Mouse (Mus musculus) heart, embryonic 12.5 days (tissue): ENCODE measurements at regions not wholly inside any gene's neighbourhood (a gene's known extent, or its start where the extent isn't known, plus 50 kb on each side); places are given as distances from the start of the nearest gene placed in this dataset.

ENCODE experiments used
- ATAC-seq: fragments of 200-750 bp; cut with Nextera tagmentation; 2 replicates; pipeline ENCODE4 v1.8.0; 2017; ENCODE audit warnings: moderate TSS enrichment, moderate library complexity; ENCODE audit not compliant: insufficient number of reproducible peaks, low FRiP score
- H3K27ac ChIP-seq: fragments of 300-500 bp; sonication (generic); 2 replicates; pipeline ENCODE4 v1.5.1; 2016; ENCODE audit warnings: mild to moderate bottlenecking, moderate library complexity; ENCODE audit not compliant: poor library complexity, severe bottlenecking
- H3K27me3 ChIP-seq: fragments of 300-500 bp; sonication (generic); replicated peaks from 2 replicates; pipeline ENCODE4 v1.6.1; 2016; ENCODE audit warnings: mild to moderate bottlenecking, moderate library complexity
- H3K36me3 ChIP-seq: fragments of 300-500 bp; sonication (generic); 2 replicates; pipeline ENCODE4 v1.6.1; 2016; ENCODE audit warnings: mild to moderate bottlenecking, moderate library complexity
- H3K4me1 ChIP-seq: fragments of 300-500 bp; sonication (generic); replicated peaks from 2 replicates; pipeline ENCODE4 v1.6.1; 2016; ENCODE audit warnings: mild to moderate bottlenecking
- H3K4me2 ChIP-seq: fragments of 300-500 bp; sonication (generic); 2 replicates; pipeline ENCODE4 v1.6.1; 2016; ENCODE audit warnings: mild to moderate bottlenecking, moderate library complexity
- H3K4me3 ChIP-seq: fragments of 300-500 bp; sonication (generic); 2 replicates; pipeline ENCODE4 v1.5.1; 2016; ENCODE audit warnings: mild to moderate bottlenecking
- H3K9ac ChIP-seq: fragments of 300-500 bp; sonication (generic); 2 replicates; pipeline ENCODE4 v1.6.1; 2016; ENCODE audit warnings: mild to moderate bottlenecking, moderate library complexity
- H3K9me3 ChIP-seq: fragments of 300-500 bp; sonication (generic); replicated peaks from 2 replicates; pipeline ENCODE4 v1.6.1; 2016; ENCODE audit warnings: mild to moderate bottlenecking, moderate library complexity
- WGBS: fragments of 180-500 bp; shearing (Covaris S2); methylation state at CpG from one replicate; pipeline ENCODE4 v1.1.7; 2016; 5-methylcytosine and 5-hydroxymethylcytosine counted together

DNA sequence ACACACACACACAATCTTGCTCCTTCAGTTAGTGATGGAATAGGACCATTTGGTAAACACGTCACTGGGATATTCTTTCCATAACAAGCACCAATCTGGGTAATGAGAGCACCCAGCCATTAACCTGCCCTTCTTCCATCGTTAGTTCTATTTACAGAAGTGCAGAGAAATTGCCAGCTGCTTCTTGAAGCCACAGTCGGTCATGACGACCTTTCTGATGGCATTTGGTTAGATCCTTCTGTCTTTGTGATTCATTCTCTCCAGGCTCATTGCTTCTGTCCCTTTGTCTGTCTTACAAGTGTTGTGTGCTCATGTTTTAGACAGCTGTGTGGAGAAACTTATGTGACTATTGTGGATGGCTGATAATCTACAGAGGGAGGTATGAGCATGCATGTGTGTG is 197.9 kb upstream of the Nmur2 start:
- no peak overlapping the region for H3K9ac ChIP-seq
- no peak for ATAC-seq
- no peaks in the 10 kb centered on the region for H3K9me3 ChIP-seq
- H3K27me3 ChIP-seq, result no peaks in the 10 kb centered on the region
- H3K27ac ChIP-seq, result no peak overlapping the region
- 64% methylated on average over 4 of the region's 4 CpGs for WGBS
- H3K4me2 ChIP-seq, result no peak overlapping the region
- no peaks in the 10 kb centered on the region for H3K4me1 ChIP-seq
- no peak overlapping the region for H3K4me3 ChIP-seq
- H3K36me3 ChIP-seq, result no peaks in the 10 kb centered on the region

DNA sequence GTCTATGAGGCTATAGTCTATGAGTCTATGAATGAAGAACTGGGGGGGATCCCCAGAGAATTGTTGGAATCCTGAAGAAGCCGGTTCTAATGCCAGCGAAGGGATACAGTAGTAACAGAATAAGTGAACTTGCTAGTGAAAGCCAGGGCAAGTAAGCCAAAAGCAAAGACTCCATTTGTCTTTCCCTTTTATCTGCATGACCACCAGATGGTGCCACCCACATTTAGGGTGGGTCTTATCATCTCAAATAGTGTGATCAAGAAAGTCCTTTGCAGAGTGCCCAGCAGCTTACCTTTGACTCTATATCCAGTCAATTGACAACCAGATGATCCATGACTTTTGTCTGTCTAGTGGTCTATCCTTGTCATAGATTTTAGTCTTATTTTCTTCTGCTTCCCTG is 184.2 kb upstream of the Nmur2 start:
- ATAC-seq, result no peak
- 80% methylated on average over 2 of the region's 2 CpGs for WGBS
- no peaks in the 10 kb centered on the region for H3K9me3 ChIP-seq

DNA sequence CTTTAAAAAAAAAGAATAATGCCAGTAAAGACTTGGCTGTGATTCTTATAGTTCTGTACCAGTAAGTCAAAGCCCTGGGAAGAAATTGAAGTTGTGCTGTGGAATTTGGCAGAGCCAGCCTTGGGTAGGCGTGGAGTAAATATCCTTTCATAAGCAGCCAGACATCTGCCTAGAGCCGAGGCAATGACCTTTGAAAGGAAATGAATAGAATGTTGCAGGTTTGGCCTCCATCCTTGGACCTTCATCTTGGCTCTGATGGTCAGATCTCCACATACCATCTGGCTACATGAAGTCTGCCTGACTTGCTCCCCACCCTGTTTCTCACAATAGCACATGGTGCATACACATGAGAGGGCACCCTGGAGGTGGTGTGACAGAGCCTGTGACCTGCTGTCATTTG is 174.9 kb upstream of the Nmur2 start:
- 59% methylated on average over 2 of the region's 2 CpGs for WGBS
- no peak overlapping the region for H3K27ac ChIP-seq
- H3K36me3 ChIP-seq, result no peaks in the 10 kb centered on the region
- H3K9me3 ChIP-seq, result 0 out of 2 replicates have a peak, but pooled peaks cover 3% of the 10 kb centered on the region
- H3K4me3 ChIP-seq, result no peak overlapping the region
- no peak overlapping the region for H3K4me2 ChIP-seq
- no peak for ATAC-seq
- no peak overlapping the region for H3K9ac ChIP-seq
- no peaks in the 10 kb centered on the region for H3K27me3 ChIP-seq
- H3K4me1 ChIP-seq, result no peaks in the 10 kb centered on the region

More for the DNA sequence above, 184.2 kb upstream of the Nmur2 start:
- Histone ChIP-seq H3K9ac (no peak overlapping the region), H3K4me3 (no peak overlapping the region), H3K4me1 (no peaks in the 10 kb centered on the region), H3K27ac (no peak overlapping the region), H3K36me3 (no peaks in the 10 kb centered on the region), H3K4me2 (no peak overlapping the region), H3K27me3 (no peaks in the 10 kb centered on the region)

DNA sequence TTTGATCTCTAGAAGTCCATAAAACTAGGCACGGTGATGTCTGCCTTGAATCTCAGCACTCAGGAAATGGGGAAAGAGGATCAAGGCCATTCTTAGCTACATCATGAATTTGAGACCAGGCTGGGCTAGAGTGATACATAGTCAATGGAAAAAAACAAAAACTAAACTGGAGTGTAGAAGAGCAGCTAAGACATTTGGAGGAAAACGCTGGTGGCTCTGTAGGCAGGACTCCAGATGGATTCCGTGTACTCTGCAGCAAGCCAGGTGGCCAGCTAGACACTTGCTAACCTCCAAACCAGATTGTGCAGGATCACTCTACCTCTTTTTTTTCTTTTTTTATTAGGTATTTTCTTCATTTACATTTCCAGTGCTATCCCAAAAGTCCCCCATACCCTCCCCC is 161.0 kb upstream of the Nmur2 start:
- Histone ChIP-seq H3K4me2 (no peak overlapping the region), H3K4me3 (no peak overlapping the region), H3K9ac (no peak overlapping the region), H3K36me3 (no peaks in the 10 kb centered on the region), H3K27me3 (no peaks in the 10 kb centered on the region), H3K4me1 (no peaks in the 10 kb centered on the region), H3K9me3 (no peaks in the 10 kb centered on the region), H3K27ac (no peak overlapping the region)
- WGBS, result 79% methylated on average over 3 of the region's 3 CpGs
- ATAC-seq, result no peak

DNA sequence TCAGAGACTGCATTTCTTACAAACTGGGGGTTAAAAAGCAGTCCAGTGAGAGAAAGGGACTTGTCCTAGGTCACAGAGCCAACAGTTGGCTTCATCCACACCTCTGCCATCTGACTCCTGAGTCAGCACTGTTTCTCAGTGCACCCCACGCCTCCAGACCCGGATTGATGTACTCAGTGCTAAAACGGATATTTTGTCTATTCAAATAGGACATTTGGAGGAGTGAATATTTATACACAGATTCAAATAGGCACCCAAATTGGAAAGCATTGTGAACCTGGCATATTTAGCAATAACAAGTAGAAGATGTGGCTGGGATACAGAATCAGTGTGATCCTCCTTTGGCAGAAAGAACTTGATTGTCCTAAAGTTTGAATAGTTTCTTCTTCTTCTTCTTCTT is 154.5 kb upstream of the Nmur2 start:
- H3K27me3 ChIP-seq, result no peaks in the 10 kb centered on the region
- no peak overlapping the region for H3K27ac ChIP-seq
- WGBS, result 68% methylated on average over 3 of the region's 3 CpGs
- H3K9ac ChIP-seq, result no peak overlapping the region
- H3K4me3 ChIP-seq, result no peak overlapping the region
- no peak overlapping the region for H3K4me2 ChIP-seq
- no peaks in the 10 kb centered on the region for H3K4me1 ChIP-seq
- no peaks in the 10 kb centered on the region for H3K9me3 ChIP-seq
- no peaks in the 10 kb centered on the region for H3K36me3 ChIP-seq
- no peak for ATAC-seq

DNA sequence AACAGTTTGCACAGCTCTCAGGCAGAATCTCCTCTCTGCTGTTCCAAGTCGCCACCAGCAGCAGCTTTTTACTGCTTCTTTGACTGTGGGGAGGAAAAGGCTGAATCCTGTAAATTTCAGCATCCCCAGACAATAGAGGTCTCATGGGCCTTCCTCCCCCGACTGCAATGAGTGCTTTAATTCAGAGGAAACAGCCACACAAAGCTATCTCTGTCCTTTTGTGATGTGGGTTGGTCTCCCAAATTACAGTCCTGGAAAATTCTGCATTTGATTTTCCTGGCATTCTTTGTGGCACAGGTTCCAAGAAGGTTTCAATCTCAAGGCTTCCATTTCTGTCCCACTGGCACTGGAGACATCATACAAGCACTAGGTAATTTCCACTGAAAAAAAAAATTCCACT is 152.6 kb upstream of the Nmur2 start:
- Histone ChIP-seq H3K27ac (no peak overlapping the region), H3K4me2 (no peak overlapping the region), H3K27me3 (no peaks in the 10 kb centered on the region), H3K4me1 (no peaks in the 10 kb centered on the region), H3K4me3 (no peak overlapping the region), H3K9me3 (no peaks in the 10 kb centered on the region), H3K36me3 (no peaks in the 10 kb centered on the region), H3K9ac (no peak overlapping the region)
- WGBS, result 60% methylated on average over 2 of the region's 2 CpGs
- ATAC-seq, result no peak

DNA sequence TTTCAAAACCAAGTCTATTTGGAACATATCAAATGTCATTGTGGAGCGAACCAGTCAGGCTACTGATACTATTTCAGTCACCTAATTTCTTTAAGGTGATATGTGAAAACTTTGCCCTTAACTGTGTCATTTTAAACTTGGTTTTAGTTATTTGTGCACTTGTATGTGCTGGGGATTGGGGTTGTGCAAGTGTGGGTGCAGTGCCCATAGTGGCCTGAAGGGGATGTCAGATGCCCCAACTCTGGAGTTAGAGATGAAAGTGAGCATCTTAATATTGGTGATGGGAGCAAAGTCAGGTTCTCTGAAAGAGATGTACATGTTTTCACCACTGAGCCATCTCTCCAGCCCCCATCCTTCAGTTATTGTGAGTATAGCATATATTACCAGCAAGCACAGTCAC is 133.1 kb upstream of the Nmur2 start:
- H3K4me1 ChIP-seq, result no peaks in the 10 kb centered on the region
- H3K36me3 ChIP-seq, result no peaks in the 10 kb centered on the region
- H3K4me2 ChIP-seq, result no peak overlapping the region
- H3K9ac ChIP-seq, result no peak overlapping the region
- no peaks in the 10 kb centered on the region for H3K27me3 ChIP-seq
- ATAC-seq, result no peak
- H3K9me3 ChIP-seq, result no peaks in the 10 kb centered on the region
- WGBS, result 75% methylated on average over 1 of the region's 1 CpGs
- no peak overlapping the region for H3K4me3 ChIP-seq
- H3K27ac ChIP-seq, result no peak overlapping the region

DNA sequence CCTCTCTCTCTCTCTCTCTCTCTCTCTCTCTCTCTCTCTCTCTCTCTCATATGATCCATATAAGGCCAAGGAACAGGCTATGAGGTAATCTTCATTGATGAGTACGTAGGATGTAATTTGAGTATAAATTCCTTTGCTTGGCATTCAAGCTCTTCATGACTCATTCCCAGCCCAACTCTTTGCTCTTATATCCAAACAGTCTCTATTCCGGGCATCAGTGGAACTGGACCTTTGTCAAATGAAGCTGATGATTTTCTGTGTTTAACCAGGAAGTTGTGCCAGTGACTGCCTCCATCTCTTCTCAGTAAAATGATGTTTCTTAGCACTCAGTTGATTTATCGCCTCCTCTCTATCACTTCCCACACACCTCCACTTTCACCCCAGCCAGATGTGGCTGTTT is 132.4 kb upstream of the Nmur2 start:
- Histone ChIP-seq H3K9ac (no peak overlapping the region), H3K36me3 (no peaks in the 10 kb centered on the region), H3K4me3 (no peak overlapping the region), H3K4me2 (no peak overlapping the region), H3K27me3 (no peaks in the 10 kb centered on the region), H3K9me3 (no peaks in the 10 kb centered on the region), H3K27ac (no peak overlapping the region), H3K4me1 (no peaks in the 10 kb centered on the region)
- 70% methylated on average over 3 of the region's 3 CpGs for WGBS
- no peak for ATAC-seq

DNA sequence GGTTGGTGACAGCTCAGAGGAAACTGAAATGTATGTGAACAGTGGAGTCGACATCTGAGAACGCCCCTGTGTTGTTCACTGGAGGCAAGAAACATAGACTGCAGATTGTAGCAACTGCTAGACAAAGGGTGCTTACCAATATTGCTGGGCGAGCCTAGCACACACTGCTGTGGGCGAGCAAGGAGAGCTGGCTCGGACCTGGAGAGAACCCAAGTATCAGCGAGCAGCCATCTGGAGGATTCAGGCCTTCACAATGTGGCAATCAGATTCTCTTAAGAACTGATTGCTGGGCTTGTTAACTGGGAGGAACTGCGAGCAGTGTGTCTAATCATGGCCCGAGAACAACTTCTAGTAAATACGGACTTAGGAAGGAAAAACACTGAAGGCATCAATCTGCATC is 128.8 kb upstream of the Nmur2 start:
- Histone ChIP-seq H3K27me3 (no peaks in the 10 kb centered on the region), H3K4me3 (no peak overlapping the region), H3K4me1 (no peaks in the 10 kb centered on the region), H3K36me3 (no peaks in the 10 kb centered on the region), H3K9ac (no peak overlapping the region), H3K9me3 (no peaks in the 10 kb centered on the region), H3K27ac (no peak overlapping the region), H3K4me2 (no peak overlapping the region)
- 66% methylated on average over 9 of the region's 9 CpGs for WGBS
- ATAC-seq, result no peak

DNA sequence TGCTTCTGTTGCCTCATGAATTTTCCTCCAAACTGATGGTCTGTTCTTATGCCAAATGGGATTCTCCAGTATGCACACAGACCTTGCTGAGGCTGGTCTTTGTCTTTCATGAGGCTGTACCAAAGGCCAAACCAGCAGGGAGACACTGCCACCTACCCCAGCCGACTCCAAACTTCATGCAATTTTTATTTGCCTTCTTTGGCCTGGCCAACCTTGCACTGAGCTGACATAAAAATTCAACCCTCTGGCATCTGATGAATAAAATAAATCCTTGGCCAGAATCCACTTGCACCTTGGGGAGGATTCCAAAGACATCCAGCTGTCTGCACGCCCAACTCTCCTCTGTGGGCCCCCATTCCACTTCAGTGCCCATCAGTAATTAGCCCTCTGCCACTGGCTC is 126.0 kb upstream of the Nmur2 start:
- no peak for ATAC-seq
- Histone ChIP-seq H3K36me3 (no peaks in the 10 kb centered on the region), H3K27me3 (no peaks in the 10 kb centered on the region), H3K9me3 (no peaks in the 10 kb centered on the region), H3K27ac (no peak overlapping the region), H3K4me1 (no peaks in the 10 kb centered on the region), H3K9ac (no peak overlapping the region), H3K4me2 (no peak overlapping the region), H3K4me3 (no peak overlapping the region)
- 57% methylated on average over 2 of the region's 2 CpGs for WGBS

DNA sequence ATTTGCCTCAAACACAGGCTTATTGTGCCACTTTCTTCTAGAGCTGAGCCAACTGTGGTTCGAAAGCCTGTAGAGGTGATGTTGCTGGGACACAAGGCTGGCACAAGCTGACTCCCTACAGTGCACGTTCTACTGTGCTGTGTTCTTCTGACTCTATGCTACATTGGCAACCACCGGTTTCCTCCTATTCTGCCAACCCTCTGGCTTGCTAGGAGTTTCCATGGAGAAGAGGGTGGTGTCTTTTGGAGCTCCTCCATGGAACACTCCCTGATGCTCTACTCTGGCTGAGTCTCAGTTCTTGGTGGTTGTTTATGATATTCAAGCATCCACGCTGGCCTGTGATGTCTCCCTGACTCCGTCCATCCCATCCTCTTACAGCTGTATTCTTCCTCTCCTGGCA is 124.9 kb upstream of the Nmur2 start:
- H3K4me1 ChIP-seq, result no peaks in the 10 kb centered on the region
- H3K9ac ChIP-seq, result no peak overlapping the region
- WGBS, result 81% methylated on average over 5 of the region's 5 CpGs
- no peak overlapping the region for H3K4me3 ChIP-seq
- no peaks in the 10 kb centered on the region for H3K9me3 ChIP-seq
- no peak overlapping the region for H3K4me2 ChIP-seq
- no peak for ATAC-seq
- H3K36me3 ChIP-seq, result no peaks in the 10 kb centered on the region
- no peak overlapping the region for H3K27ac ChIP-seq
- H3K27me3 ChIP-seq, result no peaks in the 10 kb centered on the region

DNA sequence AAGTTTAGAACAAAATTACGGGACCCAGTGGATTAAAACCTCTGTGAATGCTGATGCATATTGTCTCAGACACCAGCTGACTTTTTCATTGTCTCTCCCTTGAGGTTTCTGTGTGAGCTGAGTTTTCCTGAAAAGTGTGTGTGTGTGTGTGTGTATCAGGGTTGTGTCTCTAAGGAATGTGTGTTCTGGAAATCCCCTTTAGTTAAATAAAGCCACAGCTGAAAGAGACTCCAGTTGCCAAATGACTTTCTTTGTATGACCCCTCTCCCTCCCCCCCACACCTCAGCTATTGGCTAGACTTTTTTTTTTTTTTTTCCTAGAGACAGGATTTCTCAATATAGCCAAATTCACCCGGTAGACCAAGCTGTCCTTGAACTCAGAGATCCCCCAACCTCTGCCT is 119.5 kb upstream of the Nmur2 start:
- Histone ChIP-seq H3K4me2 (no peak overlapping the region), H3K27me3 (0 out of 2 replicates have a peak, but pooled peaks cover 6% of the 10 kb centered on the region), H3K4me1 (no peaks in the 10 kb centered on the region), H3K27ac (no peak overlapping the region), H3K4me3 (no peak overlapping the region), H3K36me3 (no peaks in the 10 kb centered on the region), H3K9ac (no peak overlapping the region), H3K9me3 (no peaks in the 10 kb centered on the region)
- WGBS, result 52% methylated on average over 2 of the region's 2 CpGs
- ATAC-seq, result no peak
